Mouse (Mus musculus) limb, embryonic 13.5 days (tissue): Measurements from ENCODE around the gene Ciita. TPM values are rescaled to one million over a fixed set of nuclear protein-coding genes. Genes with fewer than 3 reads are reported as not detected.

Experiments used
- ATAC-seq: fragments of 200-750 bp; cut with Nextera tagmentation; 2 replicates; pipeline ENCODE4 v1.8.0; 2017; ENCODE audit warnings: low read depth, moderate number of reproducible peaks, moderate TSS enrichment; ENCODE audit not compliant: low FRiP score
- H3K27ac ChIP-seq: fragments of 300-500 bp; sonication (generic); 2 replicates; pipeline ENCODE4 v1.5.1; 2015; ENCODE audit warnings: inconsistent platforms, mild to moderate bottlenecking, moderate library complexity
- H3K27me3 ChIP-seq: fragments of 300-500 bp; sonication (generic); 2 replicates; pipeline ENCODE4 v1.6.1; 2015; ENCODE audit warnings: mild to moderate bottlenecking, inconsistent platforms
- H3K36me3 ChIP-seq: fragments of 300-500 bp; sonication (generic); 2 replicates; pipeline ENCODE4 v1.6.1; 2015; ENCODE audit warnings: inconsistent platforms, mild to moderate bottlenecking, moderate library complexity
- H3K4me1 ChIP-seq: fragments of 300-500 bp; sonication (generic); 2 replicates; pipeline ENCODE4 v1.6.1; 2015; ENCODE audit warnings: inconsistent platforms
- H3K4me2 ChIP-seq: fragments of 300-500 bp; sonication (generic); replicated peaks from 2 replicates; pipeline ENCODE4 v1.6.1; 2015; ENCODE audit warnings: inconsistent platforms, mild to moderate bottlenecking, moderate library complexity
- H3K4me3 ChIP-seq: fragments of 300-500 bp; sonication (generic); 2 replicates; pipeline ENCODE4 v1.5.1; 2015; ENCODE audit warnings: moderate library complexity, mild to moderate bottlenecking, inconsistent platforms
- H3K9ac ChIP-seq: fragments of 300-500 bp; sonication (generic); 2 replicates; pipeline ENCODE4 v1.6.1; 2015; ENCODE audit warnings: mild to moderate bottlenecking, inconsistent platforms
- H3K9me3 ChIP-seq: fragments of 300-500 bp; sonication (generic); 2 replicates; pipeline ENCODE4 v1.6.1; 2016; ENCODE audit warnings: inconsistent platforms
- WGBS: fragments of 180-500 bp; shearing (Covaris S2); methylation state at CpG from one replicate; pipeline ENCODE4 v1.1.7; 2015; 5-methylcytosine and 5-hydroxymethylcytosine counted together
- polyA plus RNA-seq: library from polyadenylated mRNA; unstranded; fragments of >200 nt; fragmentation: Nextera tagmentation; extraction: Ambion mirVana; gene quantifications from 2 replicates; pipeline ENCODE4 v1.2.1, GENCODE M21; 2015

Gene Ciita
- polyA plus RNA-seq: 0.37 and 0.40 TPM in 2 replicates

GRCm38 (mm10) chr16:10479857-10480256, at the start of gene Ciita:
TSS of gene Ciita (plus strand) at chr16:10480059.
- no peak within 1 kb of the TSS for H3K27ac ChIP-seq
- no peaks in the 10 kb centered on the region for H3K27me3 ChIP-seq
- H3K4me3 ChIP-seq: no peak within 1 kb of the TSS
- no peaks in the 10 kb centered on the region for H3K36me3 ChIP-seq
- no peaks in the 10 kb centered on the region; the same call in 1 of the 2 replicates for H3K9me3 ChIP-seq
- ATAC-seq: no peak
- 74% methylated on average over 5 of the region's 5 CpGs for WGBS
- no peak within 1 kb of the TSS for H3K4me2 ChIP-seq
- no peak within 1 kb of the TSS for H3K9ac ChIP-seq
- no peaks in the 10 kb centered on the region for H3K4me1 ChIP-seq

- no peaks in the 10 kb centered on the region for H3K27me3 ChIP-seq
- no peaks in the 10 kb centered on the region for H3K4me1 ChIP-seq
- no peak overlapping the region for H3K4me2 ChIP-seq
- no peak overlapping the region for H3K27ac ChIP-seq
- WGBS: 74% methylated on average over 1 of the region's 1 CpGs
- no peaks in the 10 kb centered on the region for H3K9me3 ChIP-seq
- no peak for ATAC-seq
- no peak overlapping the region for H3K4me3 ChIP-seq
- peaks cover 15% of the 10 kb centered on the region for H3K36me3 ChIP-seq
- no peak overlapping the region for H3K9ac ChIP-seq
These were observed 47.9 kb upstream of the Ciita start for GRCm38 (mm10) chr16:10431911-10432310.

- no peaks in the 10 kb centered on the region for H3K9me3 ChIP-seq
- no peak overlapping the region for H3K27ac ChIP-seq
- H3K4me3 ChIP-seq: no peak overlapping the region
- no peaks in the 10 kb centered on the region for H3K4me1 ChIP-seq
- no peak for ATAC-seq
- 87% methylated on average over 4 of the region's 4 CpGs for WGBS
- no peaks in the 10 kb centered on the region for H3K27me3 ChIP-seq
- no peak overlapping the region for H3K9ac ChIP-seq
- peaks cover 10% of the 10 kb centered on the region for H3K36me3 ChIP-seq
- no peak overlapping the region for H3K4me2 ChIP-seq
These were observed 47.5 kb upstream of the Ciita start for GRCm38 (mm10) chr16:10432387-10432786.

- no peaks in the 10 kb centered on the region for H3K9me3 ChIP-seq
- no peak overlapping the region for H3K4me2 ChIP-seq
- no peaks in the 10 kb centered on the region for H3K4me1 ChIP-seq
- no peak overlapping the region for H3K27ac ChIP-seq
- no peak for ATAC-seq
- WGBS: 88% methylated on average over 5 of the region's 5 CpGs
- no peaks in the 10 kb centered on the region for H3K27me3 ChIP-seq
- H3K4me3 ChIP-seq: no peak overlapping the region
- H3K9ac ChIP-seq: no peak overlapping the region
- peaks cover 14% of the 10 kb centered on the region; the same call in 1 of the 2 replicates for H3K36me3 ChIP-seq
These were observed 46.5 kb upstream of the Ciita start for GRCm38 (mm10) chr16:10433344-10433743.

- no peak for ATAC-seq
These were observed 43.7 kb upstream of the Ciita start for GRCm38 (mm10) chr16:10436166-10436565.

GRCm38 (mm10) chr16:10438055-10438454, 41.8 kb upstream of the Ciita start:
- ATAC-seq: no peak
- no peaks in the 10 kb centered on the region for H3K27me3 ChIP-seq
- no peaks in the 10 kb centered on the region for H3K4me1 ChIP-seq
- H3K4me3 ChIP-seq: no peak overlapping the region
- H3K36me3 ChIP-seq: peaks cover 10% of the 10 kb centered on the region
- H3K9me3 ChIP-seq: no peaks in the 10 kb centered on the region
- no peak overlapping the region for H3K9ac ChIP-seq
- no peak overlapping the region for H3K4me2 ChIP-seq
- no peak overlapping the region for H3K27ac ChIP-seq
- WGBS: 87% methylated on average over 5 of the region's 5 CpGs

More at GRCm38 (mm10) chr16:10436166-10436565, 43.7 kb upstream of the Ciita start:
- H3K4me3 ChIP-seq: no peak overlapping the region
- 82% methylated on average over 6 of the region's 6 CpGs for WGBS
- no peaks in the 10 kb centered on the region for H3K27me3 ChIP-seq
- H3K9me3 ChIP-seq: no peaks in the 10 kb centered on the region
- no peak overlapping the region for H3K27ac ChIP-seq
- peaks cover 15% of the 10 kb centered on the region for H3K36me3 ChIP-seq
- no peak overlapping the region for H3K9ac ChIP-seq
- H3K4me1 ChIP-seq: no peaks in the 10 kb centered on the region
- H3K4me2 ChIP-seq: no peak overlapping the region

GRCm38 (mm10) chr16:10441328-10441727, 38.5 kb upstream of the Ciita start:
- ATAC-seq: no peak
- Histone ChIP-seq H3K27me3 (no peaks in the 10 kb centered on the region), H3K9me3 (no peaks in the 10 kb centered on the region), H3K36me3 (peaks cover 10% of the 10 kb centered on the region), H3K4me1 (peaks cover 12% of the 10 kb centered on the region), H3K4me3 (no peak overlapping the region), H3K4me2 (no peak overlapping the region), H3K27ac (no peak overlapping the region), H3K9ac (no peak overlapping the region)
- WGBS: 81% methylated on average over 6 of the region's 6 CpGs

- H3K9me3 ChIP-seq: no peaks in the 10 kb centered on the region
- no peak for ATAC-seq
- no peak overlapping the region for H3K9ac ChIP-seq
- WGBS: 86% methylated on average over 4 of the region's 4 CpGs
- peaks cover 16% of the 10 kb centered on the region for H3K4me1 ChIP-seq
- no peak overlapping the region for H3K4me3 ChIP-seq
- no peak overlapping the region for H3K4me2 ChIP-seq
- no peak overlapping the region for H3K27ac ChIP-seq
- H3K27me3 ChIP-seq: no peaks in the 10 kb centered on the region
- peaks cover 10% of the 10 kb centered on the region for H3K36me3 ChIP-seq
These were observed 38.1 kb upstream of the Ciita start for GRCm38 (mm10) chr16:10441761-10442160.

GRCm38 (mm10) chr16:10443723-10444122, 36.1 kb upstream of the Ciita start:
- Histone ChIP-seq H3K4me2 (no peak overlapping the region), H3K27ac (no peak overlapping the region), H3K9me3 (no peaks in the 10 kb centered on the region), H3K4me1 (peaks cover 28% of the 10 kb centered on the region), H3K36me3 (peaks cover under 1% of the 10 kb centered on the region), H3K27me3 (no peaks in the 10 kb centered on the region), H3K9ac (no peak overlapping the region), H3K4me3 (no peak overlapping the region)
- ATAC-seq: no peak

GRCm38 (mm10) chr16:10446573-10447263, 33.1 kb upstream of the Ciita start:
- H3K36me3 ChIP-seq: no peaks in the 10 kb centered on the region
- no peaks in the 10 kb centered on the region for H3K9me3 ChIP-seq
- H3K4me3 ChIP-seq: peak overlapping the region; percentile 59
- peak overlapping the region; percentile 88 for H3K4me2 ChIP-seq
- no peaks in the 10 kb centered on the region for H3K27me3 ChIP-seq
- peak; percentile 63; the same call in 1 of the 2 replicates for ATAC-seq
- WGBS: 23% methylated on average over 13 of the region's 13 CpGs
- peak overlapping the region; percentile 67 for H3K9ac ChIP-seq
- no peak overlapping the region; the same call in 1 of the 2 replicates for H3K27ac ChIP-seq
- peaks cover 28% of the 10 kb centered on the region for H3K4me1 ChIP-seq

- Histone ChIP-seq H3K4me1 (peaks cover 28% of the 10 kb centered on the region), H3K27me3 (no peaks in the 10 kb centered on the region), H3K4me3 (peak within 1 kb of the TSS; percentile 59), H3K36me3 (no peaks in the 10 kb centered on the region), H3K4me2 (peak within 1 kb of the TSS; percentile 88), H3K9ac (peak within 1 kb of the TSS; percentile 67), H3K9me3 (no peaks in the 10 kb centered on the region), H3K27ac (peak within 1 kb of the TSS; percentile 72)
- WGBS: 4% methylated on average over 12 of the region's 12 CpGs
- ATAC-seq: peak; percentile 96
These were observed 32.6 kb upstream of the Ciita start, which contains the start of gene Tvp23a for GRCm38 (mm10) chr16:10447264-10447594. TSS of gene Tvp23a (minus strand) at chr16:10447362.

- peaks cover 28% of the 10 kb centered on the region for H3K4me1 ChIP-seq
- no peaks in the 10 kb centered on the region for H3K36me3 ChIP-seq
- 45% methylated on average over 2 of the region's 2 CpGs for WGBS
- H3K9me3 ChIP-seq: no peaks in the 10 kb centered on the region
- peak overlapping the region; percentile 88 for H3K4me2 ChIP-seq
- ATAC-seq: no peak
- no peaks in the 10 kb centered on the region for H3K27me3 ChIP-seq
- H3K9ac ChIP-seq: peak overlapping the region; percentile 67
- peak overlapping the region; percentile 59 for H3K4me3 ChIP-seq
- H3K27ac ChIP-seq: peak overlapping the region; percentile 72
These were observed 32.1 kb upstream of the Ciita start for GRCm38 (mm10) chr16:10447781-10448180.

- 87% methylated on average over 9 of the region's 9 CpGs for WGBS
- ATAC-seq: no peak
- Histone ChIP-seq H3K27me3 (no peaks in the 10 kb centered on the region), H3K9ac (no peak overlapping the region), H3K4me3 (no peak overlapping the region), H3K9me3 (no peaks in the 10 kb centered on the region), H3K4me2 (no peak overlapping the region), H3K27ac (no peak overlapping the region), H3K36me3 (no peaks in the 10 kb centered on the region), H3K4me1 (peaks cover 28% of the 10 kb centered on the region)
These were observed 30.9 kb upstream of the Ciita start for GRCm38 (mm10) chr16:10448931-10449330.
